Mouse (Mus musculus): Measurements from ENCODE around the gene Fcrls.

The Fcrls gene

DNA sequence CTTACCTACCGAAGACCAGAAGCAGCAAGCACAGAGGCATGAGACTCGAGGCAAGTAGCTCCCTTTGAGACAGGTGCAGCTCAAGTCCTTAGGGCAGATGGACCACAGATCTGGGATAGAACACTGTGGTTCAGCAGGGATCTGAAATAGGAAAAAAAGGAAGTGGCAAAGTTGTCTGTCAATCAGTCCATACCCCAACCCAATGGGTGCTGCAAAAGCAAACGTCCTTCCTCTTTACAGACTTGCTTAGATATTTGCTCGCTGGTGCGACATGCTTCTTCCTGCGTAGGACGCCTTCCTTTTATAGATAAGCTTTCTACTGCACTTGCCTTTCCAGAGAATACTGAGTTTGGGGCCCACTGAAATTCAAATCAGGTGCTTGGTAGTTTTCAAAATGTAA, at the start of gene Fcrls:
Fcrls (minus strand) TSS at position 303 of the 400 bp plus-strand sequence.
- no peak for ATAC-seq (ENCODE audit: low TSS enrichment)

DNA sequence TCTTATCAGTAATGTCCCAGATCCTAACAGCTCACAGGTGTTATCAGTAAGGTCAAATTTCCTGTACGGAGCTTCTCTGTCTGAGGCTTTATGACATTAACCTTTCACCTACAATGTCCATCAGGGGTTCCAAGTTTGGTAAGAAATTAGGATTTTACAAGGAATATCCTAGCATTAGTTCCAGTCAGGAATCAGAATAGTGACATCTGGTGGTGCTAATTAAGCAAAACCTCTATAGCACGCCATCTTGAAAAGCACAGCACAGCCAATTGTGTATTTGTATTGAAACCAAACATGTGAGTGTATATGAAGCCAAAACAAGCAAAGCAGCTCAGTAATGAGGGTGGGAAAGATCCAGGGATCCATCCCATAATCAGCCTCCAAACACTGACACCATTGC, 46.4 kb upstream of the Fcrls start:
- no peak for ATAC-seq (ENCODE audit: low TSS enrichment)

DNA sequence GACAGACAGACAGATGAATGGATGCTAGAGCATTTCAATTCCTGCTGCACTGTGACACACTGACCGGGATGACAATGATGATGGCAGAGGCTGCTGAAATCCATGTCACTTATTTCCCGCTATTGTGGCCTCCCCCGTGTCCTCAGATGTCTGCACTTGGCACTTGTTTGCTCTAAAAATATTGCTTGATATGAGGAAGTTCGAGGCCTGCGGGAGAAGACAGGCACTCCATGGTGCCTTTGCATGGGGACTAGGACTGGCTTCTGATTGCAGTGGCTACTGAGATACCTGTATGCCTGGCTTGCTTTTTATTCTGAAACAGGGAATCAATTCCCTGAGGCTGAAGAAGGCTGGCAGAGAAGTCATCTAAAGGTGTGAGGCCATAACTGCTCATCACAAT, 36.4 kb upstream of the Fcrls start:
- no peak for ATAC-seq (ENCODE audit: low TSS enrichment)

DNA sequence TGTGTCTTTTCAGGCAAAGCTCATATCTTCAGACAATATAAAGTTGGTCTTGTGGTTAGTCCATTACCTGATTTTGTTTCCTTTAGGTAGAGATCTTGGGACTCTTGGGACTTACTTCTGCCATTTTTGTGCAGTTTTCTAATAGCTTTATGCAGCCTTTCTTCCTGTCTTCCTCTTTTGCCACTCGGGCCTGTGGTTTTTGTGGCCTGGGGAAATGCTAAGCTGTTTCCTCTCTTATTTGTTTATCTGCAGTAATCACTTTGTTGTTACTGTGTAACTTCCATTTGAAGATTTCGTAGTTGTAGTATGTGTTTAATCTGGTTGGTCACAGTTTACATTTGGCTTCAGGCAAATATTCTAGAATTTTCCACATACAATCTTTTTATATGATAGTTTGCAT, 10.8 kb upstream of the Fcrls start:
- ATAC-seq (ENCODE audit: low TSS enrichment): no peak

DNA sequence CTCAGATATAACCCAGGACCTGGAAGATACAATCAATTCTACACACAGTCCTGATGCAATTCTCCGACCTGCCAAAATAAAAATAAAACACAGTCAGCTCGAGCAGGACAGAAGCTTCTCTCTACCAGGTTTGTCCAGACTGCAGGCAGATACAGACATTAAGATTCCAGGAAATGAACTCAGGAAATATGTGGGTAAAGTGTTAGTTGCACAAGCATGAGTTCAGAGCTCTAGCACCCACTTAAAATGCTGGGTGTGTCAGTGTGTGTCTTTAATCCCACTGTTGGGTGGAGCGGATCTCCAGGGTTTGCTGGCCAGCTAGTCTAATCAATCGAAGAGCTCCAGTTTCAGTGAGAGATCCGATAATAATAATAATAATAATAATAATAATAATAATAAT, 3.0 kb upstream of the Fcrls start:
- no peak for ATAC-seq (ENCODE audit: low TSS enrichment)

DNA sequence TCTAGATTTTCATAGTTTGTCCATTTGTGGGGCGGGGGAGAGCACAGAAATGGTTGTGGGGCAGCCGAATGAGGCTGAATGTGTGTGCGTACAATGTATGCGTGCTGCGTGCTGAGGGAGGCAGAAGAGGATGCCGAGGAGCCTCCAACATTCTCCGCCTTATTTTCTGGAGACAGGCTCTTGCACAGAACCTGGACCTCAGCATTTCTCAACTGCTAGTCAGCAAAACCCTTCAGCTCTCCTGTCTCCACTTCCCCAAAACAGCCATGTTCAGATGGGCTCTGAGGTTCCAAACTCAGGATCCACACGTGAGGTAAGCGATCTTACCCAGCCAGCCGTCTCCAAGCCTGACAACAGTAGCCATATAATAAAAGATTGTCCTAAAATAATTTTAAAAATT, 8.3 kb downstream of the Fcrls start:
- no peak for ATAC-seq (ENCODE audit: low TSS enrichment)

DNA sequence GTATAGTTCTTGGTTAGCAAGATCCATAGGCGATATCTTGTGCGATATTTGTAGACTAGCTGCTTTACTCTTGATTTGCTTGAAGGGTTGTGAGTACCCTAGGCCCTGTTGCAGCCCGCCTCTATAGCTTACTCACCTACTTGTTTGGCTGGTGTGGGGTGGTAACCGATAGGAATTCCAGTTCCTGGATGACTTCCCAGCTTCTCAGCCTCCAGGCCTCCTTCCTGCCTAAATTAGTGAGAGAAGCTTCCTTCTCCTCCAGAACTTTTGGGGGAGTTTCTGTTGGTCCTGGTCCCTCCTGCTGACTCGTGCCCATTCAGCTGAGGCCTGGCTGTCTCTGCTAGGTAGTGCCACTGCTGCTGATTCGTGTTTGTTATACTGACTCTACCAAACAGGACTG, 14.0 kb downstream of the Fcrls start:
- peak; percentile 68 for ATAC-seq (ENCODE audit: low TSS enrichment)

DNA sequence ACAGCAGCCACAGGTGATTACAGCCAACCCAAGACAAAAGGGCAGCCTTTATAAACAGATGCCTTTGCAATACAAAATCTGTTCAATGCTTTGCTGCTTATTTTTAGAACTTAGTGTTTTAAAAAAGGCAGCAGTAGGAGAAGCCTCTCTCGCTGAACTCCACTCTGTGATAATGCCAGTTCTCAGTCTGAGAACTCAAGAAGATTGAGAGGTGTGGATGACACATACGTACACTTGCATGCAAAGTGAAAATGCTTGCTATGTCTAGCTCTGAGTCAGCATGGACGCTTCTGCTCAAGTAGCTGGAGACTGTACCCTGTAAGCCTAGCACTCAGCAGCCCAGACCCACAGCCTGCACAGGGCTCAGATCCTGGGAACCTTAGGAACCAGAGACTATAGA, 16.2 kb downstream of the Fcrls start:
- peak; percentile 95 for ATAC-seq (ENCODE audit: low TSS enrichment)

DNA sequence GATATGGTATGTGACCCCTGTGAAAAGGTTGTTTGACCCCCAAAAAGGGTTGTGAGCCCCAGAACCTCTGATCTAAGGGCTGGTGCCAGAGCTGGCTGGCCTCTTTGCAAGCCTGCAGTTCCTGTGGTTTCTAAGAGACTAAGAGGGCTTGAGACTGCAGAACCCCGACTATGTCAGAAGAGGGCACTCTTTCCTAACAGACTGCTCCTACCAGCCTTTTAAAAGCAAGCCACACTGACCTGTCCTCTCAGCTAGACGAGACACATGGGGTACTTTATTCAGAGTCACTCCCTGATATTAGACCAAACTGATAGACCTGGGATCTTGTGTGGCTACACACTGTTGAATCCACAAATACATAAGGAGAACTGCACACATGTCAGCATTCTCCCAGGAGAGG, 19.9 kb downstream of the Fcrls start:
- peak; percentile 87 for ATAC-seq (ENCODE audit: low TSS enrichment)

DNA sequence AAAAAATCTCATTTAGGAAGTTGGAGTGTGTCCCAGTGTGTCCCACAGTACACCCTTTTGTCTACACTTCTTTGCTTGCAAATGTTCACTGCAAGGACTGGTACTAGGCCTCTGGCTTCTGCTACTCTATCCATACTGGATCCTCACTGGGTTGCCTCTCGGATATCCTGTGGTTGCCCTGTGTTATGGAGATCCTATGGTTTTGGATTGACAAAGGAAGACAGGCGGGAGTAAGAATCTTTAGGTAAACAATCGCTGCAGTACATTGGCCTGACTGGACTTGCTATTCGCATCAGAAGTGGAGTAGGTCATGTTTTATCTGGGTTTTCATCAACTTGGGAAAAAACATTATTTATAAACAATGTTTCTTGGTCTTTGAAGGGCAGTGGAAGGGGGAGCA, 22.6 kb downstream of the Fcrls start:
- ATAC-seq (ENCODE audit: low TSS enrichment): no peak

DNA sequence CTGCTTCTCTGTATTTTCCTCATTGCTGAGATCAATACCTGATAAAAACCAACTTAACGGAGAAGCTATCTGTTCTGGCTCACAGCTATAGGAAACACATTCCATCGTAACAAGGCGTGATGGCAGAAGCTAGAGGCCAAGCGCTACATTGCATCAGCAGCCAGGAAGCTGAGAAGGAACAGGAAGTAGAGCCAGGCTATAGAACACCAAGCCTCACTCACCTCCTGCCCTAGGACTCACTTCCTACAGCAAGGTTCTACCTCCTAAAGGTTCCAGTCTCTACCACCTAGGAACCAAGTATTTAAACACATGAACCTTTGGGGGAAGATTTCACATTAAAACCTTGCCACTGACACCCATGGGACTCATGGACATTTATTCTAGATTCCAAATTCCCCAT, 39.9 kb downstream of the Fcrls start:
- no peak for ATAC-seq (ENCODE audit: low TSS enrichment)

DNA sequence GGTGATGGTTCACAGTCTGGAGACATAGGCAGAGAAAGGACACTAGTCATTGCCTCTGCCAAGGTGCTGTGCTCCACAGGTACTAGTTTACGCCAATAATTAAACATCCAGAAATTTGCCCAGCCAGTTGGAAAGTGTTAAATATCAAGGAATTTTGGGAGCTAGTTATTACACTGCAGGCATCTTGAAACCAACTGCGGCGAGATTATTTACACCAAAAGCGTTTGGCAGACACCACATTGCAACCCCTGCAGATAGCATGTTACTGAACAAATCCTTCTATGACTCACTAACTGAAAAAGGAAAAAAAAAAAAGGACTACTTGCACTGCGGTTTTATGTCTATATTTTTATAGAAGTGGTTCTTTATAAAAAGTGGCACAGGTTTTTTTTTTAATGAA, 41.2 kb downstream of the Fcrls start:
- no peak for ATAC-seq (ENCODE audit: low TSS enrichment)

DNA sequence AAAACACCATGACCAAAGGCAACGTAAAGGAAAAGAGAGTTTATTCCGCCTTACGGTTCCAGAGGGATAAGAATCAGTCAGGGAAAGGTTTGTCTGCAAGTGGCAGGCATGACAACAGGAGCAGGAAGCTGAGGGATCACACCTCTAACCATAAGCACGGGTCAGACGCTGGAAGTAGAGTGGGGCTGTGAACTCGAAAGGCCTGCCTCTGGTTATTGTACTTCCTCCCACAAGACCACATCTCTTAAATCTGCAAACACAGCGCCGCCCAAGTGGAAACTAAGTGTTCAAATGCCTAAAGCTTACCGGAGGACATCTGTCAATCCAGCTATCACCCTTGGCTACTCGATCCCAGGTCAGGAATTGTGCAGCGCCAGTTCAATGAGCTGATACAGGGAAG, 48.4 kb downstream of the Fcrls start:
- ATAC-seq (ENCODE audit: low TSS enrichment): no peak

DNA sequence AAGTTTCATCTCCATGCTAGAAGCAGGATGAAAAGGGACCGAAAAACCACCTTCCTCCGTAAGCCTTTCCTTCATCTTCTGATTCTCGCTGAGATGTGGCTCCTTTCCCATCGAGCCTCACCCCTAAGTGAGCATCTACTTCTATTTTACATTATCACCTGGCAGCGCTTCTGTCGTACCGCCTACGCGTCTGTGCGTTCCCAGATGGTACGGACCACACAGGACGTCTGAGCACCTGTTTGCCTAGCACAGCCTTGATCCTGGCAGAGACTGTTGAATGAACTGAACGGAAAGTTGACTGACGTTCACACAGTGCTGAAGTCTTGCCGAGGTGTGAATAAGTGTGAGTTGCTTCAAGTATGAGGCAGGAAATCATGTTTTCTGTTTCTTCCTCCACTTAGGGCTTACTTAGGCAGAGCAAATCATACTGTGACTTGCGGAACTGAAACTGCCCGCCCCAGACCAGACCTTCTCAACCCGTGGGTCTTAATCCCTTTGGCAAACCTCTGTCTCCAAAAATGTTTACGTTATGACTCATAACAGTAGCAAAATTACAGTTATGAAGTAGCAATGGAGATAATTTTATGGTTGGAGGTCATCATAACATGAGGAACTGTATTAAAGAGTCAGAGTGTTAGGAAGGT, 49.2 kb downstream of the Fcrls start:
- ATAC-seq (ENCODE audit: low TSS enrichment): peak; percentile 31; the same call in 1 of the 2 replicates

DNA sequence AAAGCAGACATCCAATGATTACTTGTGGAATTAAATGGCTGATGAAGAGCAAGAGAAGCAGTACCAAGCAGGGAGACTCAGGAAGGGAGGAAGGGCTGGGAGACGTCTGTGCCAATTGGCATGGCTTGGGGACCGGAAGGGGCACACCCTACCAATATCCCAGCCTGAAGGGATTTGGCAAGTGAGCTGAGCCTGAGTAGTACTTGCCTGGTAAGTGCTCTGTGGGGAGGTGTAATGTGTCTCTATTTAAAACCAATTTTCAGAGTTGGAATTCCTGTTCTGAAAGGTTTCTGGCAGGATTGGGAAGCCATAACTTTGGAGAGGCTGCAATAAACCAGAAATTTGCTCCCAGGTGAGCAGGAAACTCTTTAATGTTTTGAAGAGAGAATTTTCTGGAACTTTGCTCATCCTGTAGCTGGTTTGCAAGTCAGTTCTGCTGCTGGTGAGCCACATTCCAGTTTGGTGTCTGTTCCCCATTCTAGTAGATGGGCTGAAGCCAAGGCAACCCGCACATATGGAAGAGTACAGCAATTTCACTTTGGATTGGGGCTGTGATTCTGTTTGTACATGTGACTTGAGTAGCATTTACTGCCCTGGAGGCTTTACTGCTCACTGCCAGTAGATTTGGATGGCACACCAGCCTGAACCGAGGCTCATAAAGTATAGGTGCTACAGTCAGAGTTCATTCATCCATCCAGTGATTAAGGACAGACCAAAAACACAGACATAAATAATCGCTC, 57.0 kb downstream of the Fcrls start:
- no peak for ATAC-seq (ENCODE audit: low TSS enrichment)
